In genomic region chr10:41223499-41223898, GRCm38 (mm10) we compare ENCODE assay signal across 19 mouse cellular contexts.
"Had no signal": no experiment of that assay in that cellular context is flagged by ENCODE, and none has a peak within 500 bp of the region (broad histone marks: within the 10 kb centered on the region; RNA-seq: fewer than 3 reads in every experiment).

No protein-coding gene starts in this region.

- DNase-seq: kidney, adult 18-20 months; kidney, adult 9 months; kidney, postnatal 25 days; layer of hippocampus, adult 9-11 months; lung, embryonic 14.5 days; right cerebral cortex, postnatal 25 days; spleen, adult 18-20 months; thymus, postnatal 25 days had no signal

- H3K4me1 ChIP-seq: midbrain, embryonic 12.5 days; neural tube, embryonic 12.5 days; neural tube, embryonic 15.5 days; stomach, embryonic 15.5 days had no signal

- H3K9me3 ChIP-seq: limb, embryonic 15.5 days; midbrain, embryonic 12.5 days; midbrain, embryonic 15.5 days; neural tube, embryonic 12.5 days; neural tube, embryonic 15.5 days; stomach, embryonic 15.5 days had no signal

- H3K27me3 ChIP-seq: limb, embryonic 15.5 days; midbrain, embryonic 12.5 days; midbrain, embryonic 15.5 days; neural tube, embryonic 12.5 days; neural tube, embryonic 15.5 days; stomach, embryonic 15.5 days had no signal

- H3K4me3 ChIP-seq: layer of hippocampus, adult 2 months; left cerebral cortex, adult 2 months; limb, embryonic 15.5 days; midbrain, embryonic 12.5 days; midbrain, embryonic 15.5 days; neural tube, embryonic 12.5 days; neural tube, embryonic 15.5 days; stomach, embryonic 15.5 days had no signal

- ATAC-seq: intestine, embryonic 16.5 days; lung, postnatal 0 days; midbrain, embryonic 15.5 days had no signal

- H3K9ac ChIP-seq: limb, embryonic 15.5 days; lung, embryonic 14.5 days; midbrain, embryonic 12.5 days; midbrain, embryonic 15.5 days; neural tube, embryonic 12.5 days; neural tube, embryonic 15.5 days; stomach, embryonic 15.5 days had no signal

- H3K27ac ChIP-seq: layer of hippocampus, adult 2 months; left cerebral cortex, adult 2 months; limb, embryonic 15.5 days; macrophage; midbrain, embryonic 12.5 days; midbrain, embryonic 15.5 days; neural tube, embryonic 12.5 days; neural tube, embryonic 15.5 days; stomach, embryonic 15.5 days had no signal

- H3K4me2 ChIP-seq: limb, embryonic 15.5 days; lung, embryonic 14.5 days; midbrain, embryonic 12.5 days; midbrain, embryonic 15.5 days; neural tube, embryonic 12.5 days; neural tube, embryonic 15.5 days; stomach, embryonic 15.5 days had no signal

- H3K36me3 ChIP-seq: limb, embryonic 15.5 days; midbrain, embryonic 15.5 days; stomach, embryonic 15.5 days had no signal
